In the genomic region with DNA sequence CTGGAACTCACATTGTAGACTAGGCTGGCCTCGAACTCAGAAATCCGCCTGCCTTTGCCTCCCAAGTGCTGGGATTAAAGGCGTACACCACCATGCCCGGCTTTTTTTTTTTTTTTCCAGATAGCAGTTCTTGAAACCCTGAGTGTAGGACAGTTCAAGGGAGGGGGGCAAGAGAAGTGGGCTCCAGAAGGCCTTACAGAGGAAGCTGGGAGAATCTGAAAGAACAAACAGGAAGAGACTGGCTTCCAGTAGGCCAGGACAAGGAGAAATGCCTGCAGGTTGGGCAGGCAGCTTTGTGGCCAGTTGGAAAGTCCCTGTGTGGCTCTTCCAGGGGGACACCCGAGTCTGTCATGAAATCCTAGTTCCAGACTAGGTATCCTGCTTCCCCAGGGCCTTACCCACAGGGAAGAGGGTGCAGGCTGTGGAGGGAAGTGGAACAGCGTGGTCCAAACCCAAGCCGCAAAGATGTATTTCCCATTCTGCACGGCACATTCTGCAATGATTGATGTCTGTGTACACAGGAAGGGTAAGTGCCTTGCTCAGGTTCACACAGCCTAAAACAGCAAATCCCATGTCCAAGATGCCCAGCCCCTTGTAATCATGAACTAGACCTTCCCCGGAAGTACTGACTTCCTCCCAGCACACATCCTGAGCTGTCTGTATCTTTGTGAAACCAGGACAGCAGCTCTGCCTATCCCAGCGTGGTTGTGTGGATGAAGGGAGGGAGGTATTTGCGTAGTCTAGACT, we compare ENCODE assay signal across 11 mouse cellular contexts. TPM values are rescaled to one million over a fixed set of nuclear protein-coding genes. Genes with fewer than 3 reads are reported as not detected.
A peak's percentile ranks its signal among the peaks of the same experiment; 100 is the strongest.
DNase-seq lines count a peak whose midpoint lies in the region; ATAC-seq and TF ChIP-seq lines count a peak whose summit lies in the region.
"Had no signal": no experiment of that assay in that cellular context is flagged by ENCODE, and none has a peak within 500 bp of the region (broad histone marks: within the 10 kb centered on the region; RNA-seq: fewer than 3 reads in every experiment).

No protein-coding gene starts in this region.

- H3K9ac ChIP-seq in heart, embryonic 12.5 days: no peak overlapping the region
- no peak overlapping the region for H3K9ac ChIP-seq in liver, embryonic 14.5 days (replicated peaks)
- no peak overlapping the region for H3K9ac ChIP-seq in midbrain, embryonic 11.5 days (ENCODE audit: low read length)

- no peak for TF ChIP-seq CTCF in liver, embryonic 14.5 days (IDR thresholded peaks at IDR 0.05; ENCODE audit: low read depth)

- no peak for TF ChIP-seq EP300 in liver, embryonic 14.5 days (IDR thresholded peaks at IDR 0.05; ENCODE audit: low read depth)

- H3K4me3 ChIP-seq in heart, embryonic 12.5 days: no peak overlapping the region
- H3K4me3 ChIP-seq in liver, embryonic 14.5 days (ENCODE audit: insufficient read depth in 1 of 2, low read depth in 2 of 2, low read length in 2 of 2): no peak overlapping the region
- peak overlapping the region; percentile 85 for H3K4me3 ChIP-seq in megakaryocyte, embryonic 14.5 days (replicated peaks)
- H3K4me3 ChIP-seq in midbrain, embryonic 11.5 days (ENCODE audit: low read depth, low read length): no peak overlapping the region

- no peak overlapping the region for H3K4me2 ChIP-seq in heart, embryonic 12.5 days
- H3K4me2 ChIP-seq in liver, embryonic 14.5 days (ENCODE audit: low read depth): no peak overlapping the region
- H3K4me2 ChIP-seq in midbrain, embryonic 11.5 days: no peak overlapping the region

- 0 out of 2 replicates have a peak, but pooled peaks have one; percentile 56 for ATAC-seq in heart, embryonic 12.5 days (ENCODE audit: insufficient number of reproducible peaks, low FRiP score)
- ATAC-seq in liver, embryonic 14.5 days (ENCODE audit: insufficient read depth): peak; percentile 41; the same call in 1 of the 2 replicates
- no peak for ATAC-seq in midbrain, embryonic 11.5 days (ENCODE audit: low FRiP score)

- DNase-seq in heart, adult 8-10 months (ENCODE audit: low spot score): no peak
- peak; percentile 48 for DNase-seq in kidney, adult 11 months
- DNase-seq in liver, embryonic 14.5 days (ENCODE audit: low read depth in 3 of 3, low spot score in 3 of 3): no peak
- no peak for DNase-seq in testis, postnatal 14 days (ENCODE audit: low spot score)
- no peak for DNase-seq in right cerebral cortex, postnatal 4 days
- DNase-seq in midbrain, embryonic 11.5 days (ENCODE audit: low spot score, missing footprints): no peak
- DNase-seq: cerebellum, adult 11 months; gastrocnemius, postnatal 10 days had no signal

- H3K4me1 ChIP-seq in heart, embryonic 12.5 days (replicated peaks): no peaks in the 10 kb centered on the region
- peaks cover 3 to 17% of the 10 kb centered on the region in 2 experiments; a peak in 2 of 4 replicates for H3K4me1 ChIP-seq in liver, embryonic 14.5 days (replicated peaks; ENCODE audit: control insufficient read depth in 2 of 2, insufficient read depth in 2 of 2, low read length in 1 of 2)
- H3K4me1 ChIP-seq in megakaryocyte, embryonic 14.5 days: peaks cover 56% of the 10 kb centered on the region
- no peaks in the 10 kb centered on the region for H3K4me1 ChIP-seq in midbrain, embryonic 11.5 days (ENCODE audit: control insufficient read depth, insufficient read depth, low read length)

- peak overlapping the region; percentile 8 for H3K27ac ChIP-seq in heart, embryonic 12.5 days (ENCODE audit: poor library complexity, severe bottlenecking)
- no peak overlapping the region for H3K27ac ChIP-seq in liver, embryonic 14.5 days
- no peak overlapping the region for H3K27ac ChIP-seq in midbrain, embryonic 11.5 days (ENCODE audit: low read depth, low read length)
- H3K27ac ChIP-seq: midbrain, embryonic 10.5 days had no signal

- H3K27me3 ChIP-seq in heart, embryonic 12.5 days (replicated peaks): peaks cover 14% of the 10 kb centered on the region
- no peaks in the 10 kb centered on the region for H3K27me3 ChIP-seq in liver, embryonic 14.5 days (ENCODE audit: control insufficient read depth, insufficient read depth, low read length)
- H3K27me3 ChIP-seq in megakaryocyte, embryonic 14.5 days (replicated peaks): peaks cover 12% of the 10 kb centered on the region
- H3K27me3 ChIP-seq in midbrain, embryonic 11.5 days (ENCODE audit: control insufficient read depth, insufficient read depth, low read length): no peaks in the 10 kb centered on the region

- H3K9me3 ChIP-seq in heart, embryonic 12.5 days (replicated peaks): no peaks in the 10 kb centered on the region
- no peaks in the 10 kb centered on the region for H3K9me3 ChIP-seq in liver, embryonic 14.5 days (ENCODE audit: control insufficient read depth, low read length)
- H3K9me3 ChIP-seq in megakaryocyte, embryonic 14.5 days: no peaks in the 10 kb centered on the region
- H3K9me3 ChIP-seq in midbrain, embryonic 11.5 days (ENCODE audit: control insufficient read depth, low read length): no peaks in the 10 kb centered on the region
- H3K9me3 ChIP-seq: midbrain, embryonic 10.5 days had no signal

- H3K36me3 ChIP-seq in heart, embryonic 12.5 days: no peaks in the 10 kb centered on the region
- H3K36me3 ChIP-seq in liver, embryonic 14.5 days (replicated peaks; ENCODE audit: control insufficient read depth, insufficient read depth, low read depth): no peaks in the 10 kb centered on the region
- no peaks in the 10 kb centered on the region for H3K36me3 ChIP-seq in megakaryocyte, embryonic 14.5 days (replicated peaks; ENCODE audit: low read length)
- no peaks in the 10 kb centered on the region for H3K36me3 ChIP-seq in midbrain, embryonic 11.5 days (ENCODE audit: control insufficient read depth, insufficient read depth, low read length)
- H3K36me3 ChIP-seq: midbrain, embryonic 10.5 days had no signal

- WGBS in heart, embryonic 12.5 days: 63% methylated on average over 11 of the region's 11 CpGs
- 36% methylated on average over 11 of the region's 11 CpGs for WGBS in liver, embryonic 14.5 days (ENCODE audit: insufficient replicate concordance)
- WGBS in midbrain, embryonic 11.5 days: 80% methylated on average over 11 of the region's 11 CpGs

RNA-seq across cellular contexts. Expression of gene Ap1b1, which starts 12.1 kb away (rescaled TPM):
- 51.4 and 56.4 TPM in 2 replicates for polyA plus RNA-seq in heart, embryonic 12.5 days (2016; fragmentation: Nextera tagmentation; extraction: Ambion mirVana)
- 10 to 100 TPM; 44.3 to 62.4 (median 54.2) TPM for total RNA-seq in heart, adult 8-10 months (2022)
- 54.1 and 58.8 TPM in 2 replicates for polyA plus RNA-seq in liver, embryonic 14.5 days (2012; rRNA removed)
- 64.1 and 77.8 TPM in 2 replicates for polyA plus RNA-seq in liver, embryonic 14.5 days (2014; fragmentation: Nextera tagmentation; extraction: Ambion mirVana)
- 57.8 and 66.6 TPM in 2 replicates for polyA plus RNA-seq in megakaryocyte, embryonic 14.5 days (2012; ENCODE audit: insufficient read depth, low replicate concordance)
- polyA plus RNA-seq in midbrain, embryonic 11.5 days (2014; fragmentation: Nextera tagmentation; extraction: Ambion mirVana): 59.5 and 61.6 TPM in 2 replicates

RNA-seq across cellular contexts. Expression of gene Nefh, which starts 26.7 kb away (rescaled TPM):
- 0.58 and 0.66 TPM in 2 replicates for polyA plus RNA-seq in heart, embryonic 12.5 days (2016; fragmentation: Nextera tagmentation; extraction: Ambion mirVana)
- total RNA-seq in heart, adult 8-10 months (2022): not detected
- 0.08 and 0.16 TPM in 2 replicates for polyA plus RNA-seq in liver, embryonic 14.5 days (2012; rRNA removed)
- polyA plus RNA-seq in liver, embryonic 14.5 days (2014; fragmentation: Nextera tagmentation; extraction: Ambion mirVana): 0.22 and 0.29 TPM in 2 replicates
- polyA plus RNA-seq in megakaryocyte, embryonic 14.5 days (2012; ENCODE audit: insufficient read depth, low replicate concordance): 3.8 and 7.2 TPM in 2 replicates
- 0.77 and 0.79 TPM in 2 replicates for polyA plus RNA-seq in midbrain, embryonic 11.5 days (2014; fragmentation: Nextera tagmentation; extraction: Ambion mirVana)
